Mouse (Mus musculus) NIH3T3 (cell line): ENCODE measurements at regions not wholly inside any gene's neighbourhood (a gene's known extent, or its start where the extent isn't known, plus 50 kb on each side); places are given as distances from the start of the nearest gene placed in this dataset.

Experiments used
- DNase-seq: peaks from one replicate; pipeline ENCODE4 v3.0.0-alpha.2; 2012; ENCODE audit warnings: low read depth

DNA sequence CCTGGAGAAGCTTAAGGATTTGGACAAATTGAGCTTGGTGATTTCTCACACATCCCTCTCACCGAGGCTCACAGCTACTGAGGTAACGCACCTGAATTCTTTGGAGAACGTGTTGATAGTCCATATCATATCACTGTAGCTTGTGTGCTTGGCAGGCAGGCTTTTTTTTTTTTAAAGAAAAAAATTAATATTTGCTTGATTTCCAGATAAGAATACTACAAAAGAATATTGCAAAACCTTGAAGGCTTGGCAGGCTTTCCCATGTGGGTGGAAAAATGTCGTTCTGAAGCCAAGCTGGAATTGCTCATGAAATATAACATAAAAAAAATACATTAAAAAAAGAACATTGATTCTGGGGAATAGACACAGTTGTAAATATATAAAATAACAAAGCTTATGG, 131.8 kb downstream of the Klf5 start:
- DNase-seq, result peak; percentile 87

DNA sequence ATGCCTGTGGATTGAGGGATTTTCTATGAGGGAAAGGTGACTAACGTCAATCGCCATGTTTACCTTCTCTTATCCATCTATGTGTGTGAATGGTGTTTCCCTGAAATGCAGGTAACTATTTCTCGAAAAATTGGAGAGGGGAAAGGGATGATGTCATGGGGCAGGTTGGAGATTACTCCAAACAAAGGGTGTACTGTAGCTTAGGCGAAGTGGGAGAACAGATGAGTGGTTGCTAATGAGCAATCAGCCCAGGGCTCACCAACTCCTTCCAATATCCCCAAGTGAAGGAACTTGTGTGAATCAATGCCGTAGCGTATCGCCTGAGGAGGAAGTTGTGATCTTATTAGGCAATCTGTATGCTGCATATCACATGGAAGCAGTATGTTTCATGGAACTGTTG, 133.2 kb downstream of the Klf5 start:
- DNase-seq, result no peak

DNA sequence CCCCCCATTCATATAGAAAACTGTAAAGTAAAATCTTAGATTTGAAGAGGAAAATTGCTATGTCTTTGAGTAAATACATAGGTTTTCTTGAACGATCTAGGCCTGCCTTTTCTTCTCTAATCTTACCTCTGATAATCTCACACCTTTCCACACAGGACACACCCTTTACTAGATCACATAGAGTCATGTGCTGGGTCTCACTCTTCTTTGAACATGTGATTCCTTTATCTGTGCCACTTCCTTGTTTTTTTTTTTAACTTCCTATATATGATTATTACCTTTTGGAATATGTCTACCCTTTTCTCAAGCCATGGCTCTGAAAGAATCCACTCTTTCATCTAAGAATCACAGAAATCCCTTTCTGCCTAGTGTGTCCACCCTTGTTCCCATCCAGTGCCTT, 136.2 kb downstream of the Klf5 start:
- no peak for DNase-seq

DNA sequence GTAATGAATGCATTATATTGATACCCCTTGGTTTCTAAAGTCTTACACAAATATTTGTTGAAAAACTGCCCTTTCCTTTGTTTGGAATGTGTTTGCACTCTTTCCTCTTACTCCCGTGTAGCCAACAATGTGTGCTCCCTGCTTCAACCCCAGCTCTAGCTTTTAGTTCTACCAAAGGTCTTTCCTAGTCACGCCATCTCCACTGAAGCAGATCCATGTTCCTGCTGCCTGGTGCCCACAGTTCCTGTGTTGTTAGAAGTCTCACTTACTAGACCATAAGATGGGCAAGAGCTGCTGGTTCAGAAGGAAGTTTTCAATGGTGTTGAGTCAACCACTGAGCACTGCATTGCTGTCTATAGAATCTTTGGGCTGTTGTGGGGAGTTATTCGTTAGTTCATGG, 137.0 kb downstream of the Klf5 start:
- DNase-seq, result no peak

DNA sequence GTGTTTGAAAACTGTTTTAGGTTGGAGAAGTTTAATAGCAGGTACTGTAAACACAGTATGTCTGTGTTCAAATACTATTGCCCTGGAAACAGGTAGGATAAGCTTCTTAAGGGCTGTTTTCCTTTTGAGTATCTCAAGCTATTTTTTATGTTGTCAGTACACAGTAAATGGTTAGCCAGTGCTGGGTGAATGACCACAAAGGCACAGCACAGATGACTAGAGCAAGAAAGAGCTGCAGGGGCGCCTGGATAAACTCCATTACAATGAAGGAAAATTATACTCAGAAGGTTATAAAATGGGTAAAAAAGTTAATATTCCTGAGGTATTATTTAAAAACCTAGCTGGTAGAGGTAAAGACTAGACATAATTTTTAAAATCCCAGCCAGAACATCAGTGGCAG, 137.6 kb downstream of the Klf5 start:
- DNase-seq, result no peak

DNA sequence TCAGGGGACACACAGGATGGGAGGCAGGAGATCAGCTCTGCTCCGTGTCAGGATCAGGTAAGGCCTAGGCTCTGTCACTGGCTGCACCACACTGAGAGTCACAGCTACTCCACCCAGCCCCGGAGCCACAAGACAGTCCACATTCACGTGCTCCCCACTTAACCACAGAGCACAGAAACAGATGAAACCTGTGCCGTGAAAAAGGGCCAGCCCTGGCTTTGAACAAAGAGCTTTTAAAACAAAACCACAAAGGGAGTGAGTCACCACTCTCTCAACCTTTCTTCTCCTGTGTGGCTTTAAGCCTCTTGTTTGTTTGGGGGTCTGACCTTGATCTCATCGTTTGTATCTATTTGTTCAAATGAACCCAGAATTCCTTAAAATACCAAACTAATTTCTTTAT, 150.6 kb downstream of the Klf5 start:
- DNase-seq, result peak; percentile 34

DNA sequence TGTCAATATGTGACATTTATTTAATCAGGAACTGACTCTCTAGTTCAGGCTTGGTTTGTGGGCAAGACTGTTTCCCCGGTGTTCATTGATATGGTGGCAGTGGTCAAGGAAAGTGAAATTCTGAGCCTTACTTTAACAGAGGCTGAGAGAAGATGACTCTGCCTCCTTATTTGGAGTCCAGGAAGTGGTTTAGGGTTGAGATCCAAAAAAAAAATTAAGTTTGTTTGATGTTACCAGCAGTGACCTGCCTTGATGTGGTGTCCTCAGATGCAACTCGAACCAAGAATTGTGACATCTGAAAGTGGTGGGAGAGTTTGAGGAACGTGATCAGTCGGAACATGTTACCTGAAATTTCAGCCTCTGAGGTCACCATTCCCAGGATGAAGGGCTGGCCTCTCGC, 151.4 kb downstream of the Klf5 start:
- DNase-seq, result no peak

DNA sequence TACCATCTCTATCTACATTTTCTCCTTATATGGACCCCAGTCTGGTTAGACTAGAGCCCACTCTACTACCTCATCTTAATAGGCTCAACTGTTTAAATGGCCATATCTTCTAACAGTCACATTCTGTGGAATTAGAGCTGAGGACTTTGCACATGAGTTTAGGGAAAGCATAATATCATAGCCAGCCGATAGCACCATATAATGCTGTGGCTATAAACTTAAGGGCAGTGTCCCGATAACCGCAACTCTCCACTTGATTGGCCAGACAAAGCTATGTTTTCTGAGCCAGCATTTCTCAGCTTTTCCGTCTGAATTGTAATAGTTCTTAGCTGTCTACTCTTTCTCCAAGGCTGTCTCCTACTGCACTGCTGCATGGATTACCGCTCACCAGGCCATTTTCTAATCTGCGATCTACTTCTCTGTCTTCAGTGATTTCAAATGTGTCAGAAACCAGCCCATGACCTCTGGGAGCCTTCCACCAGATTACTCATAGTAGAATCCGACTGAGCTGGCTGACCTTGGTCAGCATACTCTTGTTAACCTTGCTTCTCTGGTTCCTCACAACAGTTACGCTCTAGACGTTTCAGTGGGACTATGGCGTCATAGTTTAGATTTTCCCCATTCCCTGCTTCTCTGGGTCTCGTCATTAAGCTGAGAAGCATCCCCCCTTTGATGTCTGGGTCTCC, 152.8 kb downstream of the Klf5 start:
- peak; percentile 50 for DNase-seq

DNA sequence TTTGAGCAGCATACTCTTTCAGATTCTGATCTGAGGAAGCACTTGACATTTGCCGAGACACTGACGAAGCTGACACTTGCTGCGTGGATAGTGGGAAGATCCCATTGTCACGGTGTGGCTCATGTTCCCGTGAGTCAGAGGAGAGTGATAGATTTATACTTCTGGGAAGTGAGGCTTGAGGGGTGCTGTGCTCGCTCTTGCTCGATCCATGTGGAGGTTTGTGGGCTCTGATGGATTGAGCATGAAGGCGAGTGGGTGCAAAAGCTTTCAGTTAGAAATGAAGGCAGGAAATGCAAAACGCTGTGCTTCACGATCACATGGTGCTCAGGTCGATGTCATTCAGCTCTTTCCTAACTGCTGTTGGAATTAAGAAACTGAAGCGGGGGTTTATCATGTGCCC, 155.4 kb downstream of the Klf5 start:
- DNase-seq, result no peak

DNA sequence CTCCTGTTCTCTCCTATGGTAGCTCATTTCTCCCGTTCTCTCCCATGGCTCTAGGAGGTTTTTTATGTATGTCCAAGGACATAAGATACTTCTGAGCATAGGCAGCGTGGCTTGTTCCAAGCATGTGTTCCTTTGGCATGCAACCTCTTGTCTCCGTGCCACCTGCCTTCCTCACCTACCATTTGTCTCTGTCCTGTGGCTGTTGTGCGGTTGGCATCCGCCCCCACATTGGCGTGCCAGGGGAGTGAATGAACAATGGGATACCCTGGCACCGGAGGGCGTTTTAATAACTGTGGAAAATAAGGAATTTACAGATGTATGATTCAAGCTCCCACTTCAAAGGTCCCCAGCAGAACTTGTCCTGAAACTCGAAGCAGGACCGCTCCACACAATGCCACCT, 158.1 kb downstream of the Klf5 start:
- DNase-seq, result no peak

DNA sequence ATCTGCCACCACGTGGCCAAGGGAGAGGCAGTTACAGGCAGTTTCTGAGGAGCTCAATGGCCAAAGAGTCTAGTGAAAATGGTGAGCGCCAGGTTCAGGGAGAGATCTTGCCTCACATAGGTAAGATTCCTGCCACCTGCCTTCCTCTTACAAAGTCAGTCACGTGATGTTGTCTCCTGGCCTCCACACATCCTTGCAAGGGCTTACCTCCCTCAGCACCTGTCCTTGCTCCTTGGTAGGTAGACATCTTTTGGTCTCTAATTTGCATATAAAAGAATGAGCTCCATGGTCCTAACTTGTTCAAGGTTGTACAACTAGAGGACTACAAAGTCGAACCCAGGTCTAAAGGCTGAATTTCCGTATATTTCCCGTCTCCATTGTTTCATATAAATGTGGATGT, 159.1 kb downstream of the Klf5 start:
- DNase-seq, result no peak

DNA sequence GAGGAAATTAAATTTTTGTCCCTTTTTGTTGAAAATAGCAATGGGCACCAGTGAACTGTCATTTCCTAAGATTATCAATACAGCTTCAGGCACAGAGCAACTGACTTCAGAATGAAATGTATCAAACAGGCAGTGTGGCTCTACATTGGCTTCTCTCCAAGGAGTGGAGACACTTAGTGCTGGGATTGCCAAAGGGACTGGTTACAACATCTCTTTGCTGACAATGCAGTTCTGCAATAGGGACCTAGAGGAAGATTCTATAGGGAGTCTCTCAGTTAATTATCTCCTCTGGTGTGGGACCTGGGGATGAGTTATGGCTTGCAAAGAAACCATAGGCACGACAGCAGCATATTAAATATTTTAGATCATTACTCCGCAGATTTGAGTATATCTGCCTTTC, 173.6 kb downstream of the Klf5 start:
- DNase-seq, result no peak

DNA sequence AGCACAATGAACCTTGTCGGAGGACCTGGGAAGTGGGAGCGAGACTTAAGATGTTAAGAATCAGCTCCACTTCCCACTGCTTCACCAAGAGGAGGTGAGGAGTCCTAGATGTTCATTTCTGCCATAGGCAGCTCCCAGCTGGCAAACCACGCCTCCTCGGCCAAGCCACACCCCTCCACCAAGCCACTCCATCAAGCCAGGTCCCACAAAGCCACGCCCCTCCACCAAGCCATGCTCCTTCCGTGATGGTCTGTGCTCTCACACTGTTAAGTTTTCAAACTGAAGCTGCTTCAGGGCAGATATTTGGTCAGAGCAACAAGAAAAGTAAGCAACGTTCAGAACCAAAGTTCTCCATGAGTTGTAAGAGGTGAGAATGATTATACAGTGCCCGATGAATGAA, 176.8 kb downstream of the Klf5 start:
- DNase-seq, result no peak

DNA sequence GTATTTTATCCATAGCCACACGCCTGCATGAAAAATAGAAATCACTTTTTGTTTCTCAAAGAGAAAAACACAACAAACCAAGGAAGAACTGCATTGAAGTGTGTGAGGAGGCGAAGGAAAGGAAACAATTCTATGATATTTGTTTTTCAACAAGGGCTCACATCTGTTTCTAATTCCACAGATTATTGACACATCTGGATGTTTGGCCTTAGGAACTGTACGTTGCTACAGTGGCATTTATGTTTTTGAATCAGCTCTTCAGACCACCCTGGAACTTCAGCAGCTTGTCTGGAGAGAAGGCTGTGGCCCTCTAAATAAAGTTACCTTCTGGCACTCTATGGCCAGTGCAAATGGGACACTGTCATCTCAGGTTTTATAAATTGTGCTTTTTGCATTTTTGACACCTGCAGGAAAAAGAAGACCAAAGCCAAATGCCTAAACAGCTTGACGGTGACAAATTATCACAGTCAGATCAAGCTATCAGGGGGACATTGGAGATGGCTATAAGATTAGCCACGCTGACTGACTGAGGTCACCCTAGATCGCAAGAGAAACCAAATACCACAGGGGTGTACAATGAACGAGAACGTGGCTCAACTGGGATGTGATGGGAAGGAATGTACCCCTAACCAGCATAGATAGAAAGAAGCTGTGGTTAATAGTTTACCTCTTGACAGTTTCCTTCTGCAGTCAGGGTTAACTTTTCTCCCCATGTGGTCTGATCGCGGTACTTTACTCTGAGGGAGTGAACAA, 182.0 kb downstream of the Klf5 start:
- DNase-seq, result peak; percentile 39

DNA sequence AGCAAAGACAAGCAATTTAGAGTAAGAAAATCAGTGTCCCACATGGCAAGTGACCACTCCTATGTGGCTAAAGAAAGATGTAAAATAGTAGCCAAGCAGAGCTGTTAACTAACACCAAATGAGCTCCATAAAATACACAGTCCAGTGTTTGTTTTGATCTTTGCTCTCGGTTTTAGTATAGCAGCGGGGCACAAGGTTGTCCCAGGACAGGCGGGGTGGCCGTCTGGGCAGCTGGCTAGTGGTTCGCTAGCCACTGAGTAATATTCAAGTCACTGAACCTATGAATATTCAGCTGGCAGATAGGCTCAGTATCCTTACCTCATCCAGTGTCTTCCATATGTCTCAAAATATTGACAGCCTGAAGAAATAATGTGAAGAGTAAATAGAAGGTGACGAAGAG, 189.5 kb downstream of the Klf5 start:
- DNase-seq, result no peak

DNA sequence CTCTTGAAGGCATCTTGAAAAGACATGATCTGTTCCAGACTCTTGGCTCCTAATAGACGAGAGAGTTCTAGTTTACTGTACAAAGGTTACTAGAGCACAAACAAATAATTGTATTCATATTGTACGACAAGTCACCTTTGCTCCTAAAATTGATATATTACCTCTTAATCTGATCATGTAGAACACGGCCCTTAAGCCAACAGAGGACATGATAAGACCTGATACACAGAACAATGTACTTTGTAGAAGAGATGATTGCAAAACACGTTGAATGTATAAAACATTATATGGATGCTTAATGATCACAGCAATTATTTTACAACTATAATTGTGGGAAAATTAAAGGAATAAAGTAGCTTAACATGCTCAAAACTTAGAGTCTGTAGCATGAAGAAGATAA, 194.7 kb downstream of the Klf5 start:
- DNase-seq, result no peak

DNA sequence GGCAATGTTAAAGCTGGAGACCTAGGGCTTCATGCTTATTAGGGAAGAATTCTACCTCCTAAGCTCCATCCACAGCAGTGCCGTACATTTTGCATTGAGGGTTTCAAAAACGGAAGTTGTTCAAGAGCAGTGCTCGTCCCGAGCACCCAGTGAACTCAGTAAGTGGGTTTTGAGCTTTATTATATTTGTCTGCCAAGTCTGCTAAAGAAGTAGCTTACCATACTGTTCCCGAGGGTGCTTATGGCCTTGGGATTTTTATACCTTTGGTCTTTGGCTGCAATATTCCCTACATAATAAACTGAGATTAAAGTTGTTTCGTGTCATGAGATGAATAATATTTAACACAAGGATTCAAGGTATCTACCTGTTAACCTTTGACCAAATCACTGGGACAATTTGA, 195.2 kb downstream of the Klf5 start:
- DNase-seq, result no peak

DNA sequence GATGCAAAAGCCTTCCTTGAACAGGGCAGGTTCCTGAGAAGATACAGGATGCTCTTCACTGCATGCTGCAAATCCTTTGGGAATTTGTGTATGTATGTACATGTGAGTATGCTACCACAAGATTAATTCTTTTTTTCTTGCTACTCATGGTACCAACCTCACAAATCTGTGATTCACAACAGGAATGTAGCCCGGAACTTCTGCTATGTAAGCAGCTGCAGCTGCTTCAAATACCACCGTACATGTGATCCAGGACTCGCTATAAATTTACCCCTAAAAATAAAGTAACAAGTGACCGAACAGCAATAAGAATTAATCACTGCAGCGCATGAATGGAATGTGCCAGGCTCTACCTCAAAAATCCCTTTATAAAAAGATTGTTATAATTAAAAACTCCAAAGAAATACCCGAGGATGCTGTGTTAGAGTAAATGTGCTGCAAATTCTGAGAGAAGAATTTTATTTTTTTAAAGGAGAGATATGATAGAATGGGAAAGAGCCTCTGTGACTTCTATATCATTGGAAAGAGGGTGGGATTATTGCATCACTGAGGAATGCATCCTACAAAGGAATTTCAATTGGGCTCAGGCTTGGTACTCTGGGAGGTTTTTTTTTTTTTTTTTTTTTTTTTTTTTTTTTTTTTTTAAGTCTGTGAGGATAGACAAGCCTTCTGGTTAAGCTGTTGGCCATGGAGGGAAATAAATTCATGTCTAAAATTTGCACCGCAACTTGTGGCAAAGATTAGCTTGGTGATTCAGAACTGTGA, 201.2 kb downstream of the Klf5 start:
- DNase-seq, result peak; percentile 32

DNA sequence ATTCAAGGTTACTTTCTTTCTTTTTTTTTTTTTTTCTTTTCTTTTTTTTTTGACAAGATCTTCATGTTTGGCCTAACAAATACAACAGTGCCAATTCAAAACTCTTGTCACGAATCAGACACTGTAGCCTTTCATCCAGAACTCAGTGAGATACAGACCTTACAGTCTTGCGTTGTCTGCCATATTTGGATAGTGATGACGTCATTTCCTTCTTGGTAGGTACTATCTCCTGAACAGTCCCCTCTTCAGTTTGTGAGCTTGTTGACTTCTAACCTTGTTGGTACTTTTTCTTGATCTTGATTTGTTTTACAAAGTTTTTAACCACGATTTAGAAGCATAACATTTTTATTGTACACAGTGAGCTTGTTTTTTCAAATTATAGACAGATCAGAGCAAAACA, 206.4 kb downstream of the Klf5 start:
- DNase-seq, result no peak

DNA sequence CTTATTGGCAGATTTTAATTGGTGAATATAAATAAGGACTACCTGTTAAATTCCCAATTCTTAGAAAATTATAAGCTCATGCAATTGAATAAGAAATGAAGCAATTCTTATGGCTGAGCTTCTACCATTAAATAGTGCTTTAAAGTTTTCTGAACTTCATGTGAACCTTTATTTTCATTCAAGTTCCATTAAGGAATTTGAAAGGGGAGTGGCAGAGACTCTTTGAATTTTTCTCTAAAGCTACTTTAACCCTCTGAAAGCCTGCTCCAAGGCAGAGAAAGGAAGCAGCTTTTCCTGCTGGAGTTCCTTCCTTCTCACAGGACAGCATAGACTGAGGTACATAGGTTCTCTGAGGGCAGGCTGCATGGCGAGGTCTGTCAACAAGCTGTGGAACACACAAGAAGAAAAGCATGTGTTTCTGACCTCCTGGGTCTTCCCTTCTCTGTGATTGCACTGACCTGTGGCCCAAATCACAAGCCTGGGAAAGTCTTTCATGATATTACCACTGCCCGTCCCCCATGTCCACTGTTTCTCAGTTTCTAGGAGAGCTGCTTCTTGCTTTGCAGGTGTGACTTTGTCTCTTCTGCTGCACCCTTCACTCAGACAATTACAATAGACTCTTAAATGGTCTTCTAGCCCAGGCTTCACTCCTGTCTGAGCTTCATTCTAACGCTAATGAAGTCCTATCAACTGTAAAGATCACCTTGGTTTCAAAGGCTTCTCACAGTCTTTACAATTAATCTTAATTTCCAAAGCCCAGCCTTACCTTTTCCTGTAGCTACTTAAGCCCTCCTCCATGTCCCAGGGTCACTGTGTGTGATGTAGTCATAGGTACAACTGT, 211.4 kb downstream of the Klf5 start:
- no peak for DNase-seq

DNA sequence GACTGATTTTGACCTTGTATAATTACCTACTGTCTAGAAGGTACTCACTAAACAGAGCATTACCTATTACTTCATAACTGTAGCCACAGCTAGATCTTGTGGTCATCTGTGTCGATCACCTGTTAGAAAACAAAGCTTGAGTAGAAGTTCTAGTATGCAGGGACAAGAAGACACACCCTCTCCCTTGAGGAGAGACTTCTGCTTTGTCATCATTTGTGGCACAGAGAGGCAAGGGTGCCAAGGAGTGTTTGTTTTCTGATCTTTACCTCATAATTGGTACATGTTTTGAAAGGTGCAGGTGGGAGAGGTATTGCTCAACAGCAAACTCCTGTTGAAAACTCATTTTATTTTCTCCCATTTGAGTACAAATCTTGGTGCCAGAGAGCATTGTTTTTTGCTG, 217.0 kb downstream of the Klf5 start:
- no peak for DNase-seq

DNA sequence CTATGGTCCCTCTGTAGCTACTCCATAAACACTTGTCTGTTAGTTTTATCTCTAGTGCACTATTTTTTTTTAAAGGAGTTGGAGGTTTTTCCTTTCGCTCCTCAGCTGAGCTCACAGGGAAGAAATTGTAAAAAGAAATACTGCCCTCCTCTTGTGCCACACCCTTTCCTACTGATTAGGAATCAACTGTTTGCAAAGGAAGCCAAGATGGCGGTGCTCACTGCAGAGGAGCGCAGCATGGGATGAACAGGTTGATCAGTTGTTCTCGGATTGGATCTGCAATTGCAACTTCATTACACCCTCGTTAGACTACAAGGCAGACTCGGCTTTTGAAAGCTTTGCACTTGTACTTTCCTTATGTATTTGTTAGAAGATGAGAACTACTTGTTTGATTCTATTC, 218.2 kb downstream of the Klf5 start:
- no peak for DNase-seq
